Mouse (Mus musculus): ENCODE measurements at regions not wholly inside any gene's neighbourhood (a gene's known extent, or its start where the extent isn't known, plus 50 kb on each side); places are given as distances from the start of the nearest gene placed in this dataset.

DNA sequence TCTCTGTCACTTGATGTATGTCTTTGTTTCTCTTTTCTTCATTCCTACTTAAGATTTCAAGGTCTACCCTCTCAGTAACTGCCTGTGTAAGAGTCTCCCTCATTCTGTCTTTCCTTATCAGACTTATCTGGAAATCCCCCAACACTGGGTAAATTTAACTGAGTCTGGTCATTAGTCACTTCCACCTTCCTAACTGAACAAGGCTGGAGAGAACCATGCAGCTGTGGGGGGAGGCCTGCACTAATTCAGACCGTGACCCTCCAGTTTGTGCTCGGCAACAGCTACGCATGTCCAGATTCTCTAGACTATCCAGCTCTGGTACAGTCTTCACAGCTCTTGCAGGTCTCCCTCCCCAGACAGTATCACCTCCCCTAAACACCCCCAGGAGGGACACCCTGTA, 103.3 kb downstream of the Prox1 start:
- no peak for DNase-seq (ENCODE audit: low spot score)

DNA sequence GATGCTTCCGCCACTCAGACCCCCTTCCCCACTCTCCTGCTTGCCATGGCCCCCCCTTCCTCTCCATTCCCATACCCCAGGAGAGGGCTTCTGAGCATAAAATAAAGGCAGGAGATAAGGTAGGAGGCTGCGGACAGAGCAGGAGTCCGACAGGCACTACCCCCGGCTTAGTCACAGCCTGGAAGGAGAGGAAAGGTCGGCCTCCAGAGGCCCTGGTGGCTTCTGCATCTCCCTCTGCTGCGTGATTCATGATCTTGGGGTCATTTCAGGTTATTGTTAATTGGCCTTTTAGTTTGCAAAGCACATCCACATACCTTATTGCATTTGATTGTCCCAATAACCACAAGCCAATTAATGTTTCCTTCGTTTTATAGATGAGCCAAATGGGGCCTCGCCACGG, 104.1 kb downstream of the Prox1 start:
- DNase-seq (ENCODE audit: low spot score), result no peak

DNA sequence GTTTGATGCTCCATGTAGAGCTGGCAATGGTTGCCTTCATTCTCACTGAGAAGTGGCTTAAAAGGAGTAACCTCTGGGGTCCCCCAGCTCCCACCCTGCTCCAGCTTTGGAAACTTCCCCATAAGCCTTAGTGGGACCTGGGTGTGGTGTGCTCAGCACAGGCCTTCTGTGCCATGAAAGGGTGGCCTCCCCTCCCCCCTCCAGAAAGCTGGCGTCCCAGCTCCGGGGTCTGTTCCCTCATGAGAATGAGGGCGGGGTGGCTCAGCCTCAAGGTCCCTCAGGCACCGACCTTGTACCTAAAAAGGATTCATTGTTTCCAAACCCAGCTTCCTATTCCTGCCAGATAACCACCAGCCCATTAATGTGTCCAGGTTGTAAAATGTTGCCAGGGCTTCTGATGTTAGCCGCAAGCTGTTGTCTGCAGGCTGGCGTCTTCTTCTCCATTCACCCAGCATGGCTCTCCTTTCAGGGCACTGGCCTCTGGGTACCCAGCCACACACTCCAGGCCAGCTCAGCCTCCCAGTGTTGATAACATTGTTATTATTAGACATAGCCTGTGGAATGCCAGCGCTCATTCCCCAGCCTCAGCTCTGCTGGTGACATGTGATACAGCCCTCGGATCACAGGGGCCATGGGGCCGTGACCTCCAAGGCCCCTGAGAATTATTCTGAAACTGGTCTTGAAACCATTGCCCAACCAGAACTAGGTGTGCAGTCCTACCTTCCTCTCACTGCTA, 108.8 kb downstream of the Prox1 start:
- DNase-seq (ENCODE audit: low spot score), result no peak

DNA sequence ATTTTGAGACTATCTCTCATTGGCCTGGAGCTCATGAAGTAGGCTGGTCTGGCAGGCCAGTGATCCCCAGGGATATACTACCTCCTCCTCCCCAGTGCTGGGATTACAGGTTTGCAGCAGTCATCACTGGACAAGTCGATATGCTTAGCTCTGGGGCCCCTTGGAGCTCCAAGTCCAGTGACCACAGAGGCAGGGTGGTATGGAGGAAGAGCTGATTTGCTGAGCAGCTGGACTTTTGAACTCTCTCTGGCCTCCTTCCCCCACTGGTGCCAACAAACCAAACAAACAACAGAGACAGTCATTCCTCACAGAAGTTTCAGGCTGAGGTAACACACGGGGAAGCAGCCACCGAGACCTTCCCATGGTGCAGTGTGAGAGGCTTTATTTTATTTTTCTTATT, 111.5 kb downstream of the Prox1 start:
- no peak for DNase-seq (ENCODE audit: low spot score)

DNA sequence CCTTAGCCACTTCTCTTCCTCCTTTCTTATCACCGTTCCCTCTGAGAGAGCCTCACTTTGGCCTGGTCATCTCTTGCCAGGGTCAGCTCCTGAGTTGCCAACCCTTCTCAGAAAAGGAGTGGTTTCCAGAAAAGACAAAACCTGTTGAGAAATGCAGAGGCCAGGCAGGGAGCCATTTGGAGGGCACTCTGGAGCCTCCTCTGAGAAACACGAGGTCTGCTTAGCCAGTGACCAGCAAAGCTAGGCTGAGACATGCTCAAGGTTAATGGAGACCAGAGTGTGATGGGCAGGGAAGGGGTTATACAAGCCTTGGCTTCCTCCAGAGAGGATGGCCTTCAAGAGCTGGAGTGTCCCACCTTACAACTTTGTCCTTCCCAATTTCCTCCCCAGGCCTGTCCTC, 113.6 kb downstream of the Prox1 start:
- DNase-seq (ENCODE audit: low spot score), result no peak

DNA sequence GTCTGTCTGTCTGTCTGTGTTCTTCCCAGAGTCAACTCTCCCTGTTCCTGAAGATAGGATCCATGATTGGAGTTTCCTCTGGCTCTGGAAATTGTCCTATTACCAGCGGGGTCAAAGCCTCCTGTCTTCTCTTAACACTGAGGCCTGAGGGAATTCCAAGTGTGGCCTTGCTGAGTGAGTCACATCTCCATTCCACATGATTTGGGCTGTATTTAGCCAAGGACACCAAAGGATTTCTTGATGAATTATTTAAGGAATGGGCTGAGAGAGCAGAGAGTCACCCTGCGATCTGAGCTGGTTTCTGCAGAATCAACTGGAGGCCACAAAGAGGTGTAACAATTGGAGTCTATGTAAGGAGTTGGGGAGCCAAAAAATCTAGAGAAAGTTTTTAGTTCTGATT, 118.6 kb downstream of the Prox1 start:
- no peak for DNase-seq (ENCODE audit: low spot score)

DNA sequence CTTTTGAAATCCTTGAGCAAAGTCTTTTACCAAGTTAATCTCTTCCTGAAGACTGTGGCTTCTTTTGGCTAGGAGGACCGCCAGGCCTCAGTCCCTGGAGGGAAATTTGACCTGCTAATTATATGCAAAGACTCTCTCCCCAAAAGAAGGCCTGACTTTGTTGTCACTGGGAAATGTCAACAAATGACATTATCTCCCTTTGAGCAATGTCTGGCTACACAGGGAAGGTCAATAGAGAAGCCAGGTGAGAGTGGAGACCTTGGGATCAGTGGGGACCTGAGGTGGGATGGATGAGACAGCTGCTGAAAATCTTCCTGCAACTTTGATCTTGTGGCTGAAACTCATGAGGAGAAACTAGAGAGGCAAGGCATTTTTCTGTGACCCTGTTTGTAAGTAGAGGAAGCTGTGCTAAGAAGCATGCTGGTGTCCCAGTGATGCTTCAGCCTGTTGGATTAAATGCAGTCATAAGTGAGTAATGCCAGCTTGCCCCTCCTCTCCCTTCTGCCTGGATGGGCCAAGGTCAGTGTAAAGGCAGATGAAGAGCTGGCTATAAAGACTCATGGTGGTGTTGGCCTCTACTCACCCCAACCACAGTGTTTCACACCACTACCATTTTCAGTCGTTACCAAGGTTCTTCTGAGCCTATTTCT, 121.9 kb downstream of the Prox1 start:
- no peak for DNase-seq (ENCODE audit: low spot score)

DNA sequence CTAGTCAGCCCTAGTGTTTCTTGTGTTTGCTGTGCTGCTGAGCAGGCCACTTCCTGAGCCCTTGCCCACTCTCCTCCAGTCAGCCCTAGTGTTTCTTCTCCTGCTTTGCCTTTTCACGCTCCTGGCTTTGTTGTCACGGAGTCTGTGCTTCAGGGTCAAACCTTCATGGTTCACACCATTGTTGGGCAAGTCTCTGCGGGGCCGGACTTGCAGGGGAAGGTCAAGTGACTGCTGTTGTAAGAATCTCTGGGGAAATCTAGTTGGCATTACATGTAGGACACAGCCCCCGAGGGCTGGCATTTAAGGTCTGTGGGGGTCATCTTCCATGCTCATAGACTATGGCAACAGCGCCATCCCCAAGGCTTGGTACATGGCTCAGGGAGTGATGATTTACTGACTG, 123.3 kb downstream of the Prox1 start:
- no peak for DNase-seq (ENCODE audit: low spot score)

DNA sequence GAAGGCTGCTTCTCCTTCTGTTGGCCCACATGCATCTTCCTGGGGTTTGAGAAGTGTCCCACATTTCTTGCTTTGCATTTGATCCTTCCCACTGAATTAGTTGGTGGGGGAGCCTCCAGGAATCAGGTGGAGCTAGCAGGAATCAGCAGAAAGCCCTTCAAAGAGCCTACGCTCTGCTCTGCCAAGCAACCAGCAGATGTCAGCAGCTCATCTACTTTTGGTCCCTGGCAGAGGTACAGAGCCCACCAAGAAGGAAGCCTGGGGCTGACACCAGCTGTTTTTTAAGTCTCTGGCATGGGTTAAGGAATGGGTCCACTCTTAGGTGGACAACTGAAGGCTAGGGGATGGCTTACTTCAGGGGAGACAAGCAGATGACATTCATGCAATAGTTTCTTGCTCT, 123.6 kb upstream of the Smyd2 start:
- DNase-seq (ENCODE audit: low spot score), result no peak

DNA sequence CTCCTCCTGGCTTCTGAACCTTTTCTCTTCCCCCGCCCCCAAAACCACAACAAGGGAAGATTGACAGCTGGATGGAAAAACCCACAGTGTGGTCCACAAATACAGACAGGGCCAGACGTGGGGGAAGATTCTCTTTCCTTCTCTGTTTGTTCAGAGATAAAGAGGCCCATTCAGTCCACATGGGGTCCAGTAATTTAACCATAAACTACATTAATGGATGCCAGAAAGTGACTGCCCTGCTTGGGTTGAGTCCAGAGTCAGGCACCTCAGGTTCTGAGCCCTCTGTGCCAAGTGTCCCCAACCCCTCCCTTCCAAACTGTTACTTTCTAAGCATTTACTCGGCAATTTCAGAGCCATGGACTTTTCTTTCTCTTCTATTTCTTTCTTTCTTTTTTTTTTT, 121.9 kb upstream of the Smyd2 start:
- no peak for DNase-seq (ENCODE audit: low spot score)

DNA sequence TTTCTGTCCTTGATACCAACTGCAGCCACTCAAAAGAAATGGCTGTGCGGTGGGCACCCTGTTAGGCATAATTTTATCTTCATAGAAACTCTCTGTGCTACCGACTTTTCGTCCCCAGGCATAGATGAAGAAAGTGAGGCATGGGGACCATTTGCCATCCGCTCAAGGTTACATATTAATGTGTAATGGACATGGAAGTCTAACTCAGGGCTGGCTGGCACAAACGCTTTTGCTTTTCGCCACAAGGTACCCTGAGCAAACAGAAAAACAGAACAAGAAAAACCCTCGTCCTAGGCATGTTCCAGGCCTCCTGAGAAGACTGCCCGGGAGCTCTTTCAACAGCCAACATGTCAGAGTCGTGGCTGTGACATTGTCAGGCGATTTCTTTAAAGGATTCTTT, 121.0 kb upstream of the Smyd2 start:
- no peak for DNase-seq (ENCODE audit: low spot score)

DNA sequence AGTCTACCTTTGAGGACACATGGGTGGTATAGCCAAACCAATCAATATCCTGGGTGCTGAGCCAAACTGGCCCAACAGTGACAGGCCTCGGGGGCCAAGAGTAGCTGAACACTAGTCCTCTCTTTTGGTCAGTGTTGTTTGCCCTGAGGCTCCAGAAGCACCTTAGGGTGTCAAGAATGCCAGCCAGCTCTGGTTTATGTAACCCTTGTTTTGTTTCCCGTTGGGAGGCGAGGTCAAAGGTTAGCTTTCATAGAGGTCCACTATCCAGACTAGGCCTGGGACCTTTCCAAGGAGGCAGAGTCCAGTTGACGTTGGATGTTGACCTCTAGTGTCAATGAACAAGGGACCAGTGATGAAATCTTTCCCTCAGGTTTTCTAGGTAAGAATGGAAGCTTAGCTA, 120.0 kb upstream of the Smyd2 start:
- no peak for DNase-seq (ENCODE audit: low spot score)

DNA sequence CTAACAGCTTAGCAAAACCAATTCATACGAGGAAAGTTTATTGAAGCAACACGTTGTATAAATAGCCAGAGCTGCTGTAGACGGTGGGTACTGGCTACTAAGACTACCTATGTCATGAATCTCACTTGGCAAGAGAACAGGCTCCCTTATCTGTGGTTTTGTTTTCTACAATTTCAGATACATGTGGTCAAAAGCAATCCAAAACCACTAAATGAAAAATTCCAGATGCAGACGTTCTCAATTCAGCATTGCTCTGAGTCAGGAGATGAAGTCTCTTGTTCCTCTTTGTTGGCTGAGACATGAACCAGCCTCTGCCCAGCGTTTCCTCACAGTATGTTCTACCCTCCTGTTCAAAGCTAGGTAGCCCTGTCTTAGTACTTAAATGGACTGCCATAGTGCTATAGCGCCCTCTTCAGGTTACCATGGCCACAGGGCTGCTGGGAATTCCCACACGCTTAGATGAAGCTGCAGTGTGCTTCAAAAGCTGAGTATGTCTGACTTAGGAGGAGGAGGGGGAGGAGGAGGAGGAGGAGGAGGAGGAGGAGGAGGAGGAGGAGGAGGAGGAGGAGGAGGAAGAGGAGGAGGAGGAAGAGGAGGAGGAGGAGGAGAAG, 119.0 kb upstream of the Smyd2 start:
- no peak for DNase-seq (ENCODE audit: low spot score)

DNA sequence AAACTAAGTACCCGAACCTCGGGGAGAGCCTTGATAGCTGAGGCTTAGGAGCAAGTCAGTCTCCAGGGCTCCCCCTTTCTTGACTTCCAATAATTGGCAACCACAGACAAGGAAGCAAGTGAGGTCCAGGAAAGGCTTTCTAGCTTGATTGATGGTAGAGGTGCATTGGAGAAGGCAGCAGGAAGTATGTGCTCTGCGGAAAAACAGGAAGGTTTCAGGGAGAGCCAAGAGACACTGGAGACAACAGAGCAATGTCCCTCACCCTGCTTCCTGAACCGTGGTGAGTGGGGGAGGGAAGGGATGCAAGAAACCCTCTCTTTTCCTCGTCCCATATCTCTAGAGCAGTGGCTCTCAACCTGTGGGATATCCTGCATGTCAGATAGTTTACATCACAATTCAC, 115.9 kb upstream of the Smyd2 start:
- DNase-seq (ENCODE audit: low spot score), result no peak

DNA sequence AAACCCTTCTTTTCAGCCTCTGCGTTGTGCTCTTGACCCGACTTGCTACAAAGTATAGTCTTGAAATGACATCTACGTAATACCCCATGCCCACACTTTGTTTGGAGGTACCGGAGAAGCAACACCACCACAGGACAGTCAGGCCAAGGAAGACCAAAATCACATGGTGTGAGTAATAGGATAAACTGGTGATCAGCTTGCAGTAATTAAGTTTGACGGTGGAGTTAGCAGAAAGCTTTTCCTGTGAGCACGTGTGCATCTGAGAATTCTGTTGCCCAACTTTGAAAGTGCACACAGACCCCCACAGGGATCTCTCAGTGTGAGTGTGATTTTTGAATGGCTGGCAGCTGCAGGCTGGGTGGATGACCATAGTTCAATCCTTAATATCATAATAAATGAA, 114.6 kb upstream of the Smyd2 start:
- DNase-seq (ENCODE audit: low spot score), result no peak

DNA sequence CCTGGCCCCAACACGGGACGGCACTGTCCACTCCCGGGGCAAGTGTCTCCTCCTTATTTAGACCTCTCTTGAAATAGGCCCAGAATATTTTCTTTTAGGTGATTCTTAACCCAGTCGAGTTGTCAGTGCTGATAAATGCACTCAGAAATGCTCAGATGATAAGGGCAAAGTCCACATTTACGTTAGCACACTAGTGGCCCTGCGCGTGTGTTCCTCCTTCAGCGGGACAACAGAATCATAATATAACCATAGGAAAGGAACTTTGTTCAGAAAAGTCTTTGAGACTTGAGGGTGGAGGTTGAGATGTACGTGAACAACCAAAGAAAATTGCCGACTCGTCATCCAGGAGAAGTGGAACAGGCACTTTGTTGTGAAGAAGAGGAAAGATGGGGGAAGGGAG, 113.8 kb upstream of the Smyd2 start:
- DNase-seq (ENCODE audit: low spot score), result no peak

DNA sequence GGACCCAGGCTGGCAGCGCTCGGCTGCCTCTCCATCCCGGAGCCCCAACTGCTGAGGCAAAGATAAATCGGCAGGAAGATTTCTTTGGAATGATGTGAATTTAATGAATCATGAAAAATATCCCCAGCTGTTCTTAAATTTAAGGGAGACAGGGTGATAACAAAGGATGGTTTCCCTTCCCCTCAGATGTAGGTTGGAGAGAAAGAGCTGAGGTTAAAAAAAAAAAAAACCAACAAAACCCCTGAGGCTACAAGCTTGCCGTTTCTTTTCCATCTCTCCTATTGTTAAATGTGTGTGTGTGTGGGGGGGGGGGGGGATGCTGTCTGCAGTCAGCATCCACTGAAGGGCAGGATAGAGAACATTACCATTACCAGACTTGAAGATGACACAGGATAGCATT, 111.9 kb upstream of the Smyd2 start:
- no peak for DNase-seq (ENCODE audit: low spot score)

DNA sequence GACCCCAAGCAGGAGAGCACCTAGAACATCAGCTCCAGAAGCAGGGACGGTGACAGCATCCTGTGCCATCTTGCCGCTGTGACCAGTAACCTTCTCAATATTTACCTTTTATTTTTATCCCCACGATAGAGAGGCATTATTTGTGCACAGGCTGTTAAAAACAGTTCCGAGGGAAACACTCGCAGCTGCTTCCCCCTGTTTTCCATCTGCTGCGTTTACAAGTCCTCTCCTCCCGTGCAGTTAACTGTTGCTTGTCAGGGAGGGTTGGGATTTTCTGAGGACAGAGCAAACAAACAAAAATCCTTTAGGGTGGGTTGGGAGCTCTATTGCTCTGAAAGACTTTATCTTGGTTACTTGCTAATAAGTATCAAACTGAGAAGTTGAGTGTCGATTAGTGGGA, 105.4 kb upstream of the Smyd2 start:
- no peak for DNase-seq (ENCODE audit: low spot score)

DNA sequence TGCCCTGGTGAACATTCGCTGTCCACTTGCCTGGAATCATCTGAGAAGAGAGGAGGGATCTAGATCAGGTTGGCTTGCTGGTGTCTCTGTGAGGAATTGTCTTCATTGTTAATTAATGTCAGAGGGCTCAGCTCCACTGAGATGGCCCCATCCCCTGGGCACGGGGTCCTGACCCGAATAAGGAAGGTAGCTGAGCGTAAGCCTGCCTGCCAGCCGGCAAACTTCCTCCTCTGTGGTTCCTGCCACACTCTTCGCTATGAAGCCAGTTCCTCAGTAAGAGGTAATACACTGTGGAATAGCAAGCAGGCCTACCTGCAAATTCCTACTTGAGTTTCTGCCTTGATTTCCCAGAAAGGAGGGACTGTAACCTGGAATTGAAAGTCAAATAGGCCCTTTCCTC, 87.3 kb upstream of the Smyd2 start:
- no peak for DNase-seq (ENCODE audit: low spot score)

DNA sequence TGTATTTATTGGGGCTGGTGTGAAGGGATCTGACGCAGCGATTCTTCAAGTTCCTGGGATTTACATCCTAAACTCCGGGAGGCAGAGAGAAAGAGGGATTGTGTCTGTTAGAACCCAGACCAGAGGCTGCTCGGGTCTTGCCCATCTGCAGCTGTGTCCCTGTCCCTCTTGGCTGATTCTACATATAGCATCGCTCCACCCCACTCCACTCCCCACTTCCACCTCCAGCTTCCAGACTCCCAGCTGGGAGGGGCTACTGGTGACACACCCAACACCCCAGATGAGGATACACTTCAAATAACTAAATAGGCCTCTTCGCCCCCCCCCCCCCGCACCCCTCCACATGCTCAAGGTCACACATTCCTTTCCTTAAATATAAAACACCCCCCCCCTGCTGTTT, 85.1 kb upstream of the Smyd2 start:
- DNase-seq (ENCODE audit: low spot score), result no peak

DNA sequence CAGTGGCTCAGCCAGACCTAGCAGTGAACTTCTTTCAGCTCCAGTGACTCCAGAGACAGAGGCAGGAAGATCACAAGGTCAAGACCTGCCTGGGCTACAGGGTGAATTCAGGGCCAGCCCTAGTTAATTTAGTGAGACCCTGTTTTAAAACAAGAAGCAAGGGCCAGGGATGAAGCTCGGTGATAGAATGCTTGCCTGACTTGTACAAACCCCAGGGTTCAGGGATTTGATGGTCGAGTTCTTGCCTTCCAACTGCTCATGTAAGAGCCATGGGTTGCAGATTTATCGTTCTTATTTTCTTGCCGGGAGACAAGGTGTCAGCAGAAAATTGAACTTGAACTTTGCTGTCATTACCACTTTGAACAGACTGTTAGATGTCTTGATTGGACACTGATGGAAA, 78.9 kb upstream of the Smyd2 start:
- DNase-seq (ENCODE audit: low spot score), result no peak

DNA sequence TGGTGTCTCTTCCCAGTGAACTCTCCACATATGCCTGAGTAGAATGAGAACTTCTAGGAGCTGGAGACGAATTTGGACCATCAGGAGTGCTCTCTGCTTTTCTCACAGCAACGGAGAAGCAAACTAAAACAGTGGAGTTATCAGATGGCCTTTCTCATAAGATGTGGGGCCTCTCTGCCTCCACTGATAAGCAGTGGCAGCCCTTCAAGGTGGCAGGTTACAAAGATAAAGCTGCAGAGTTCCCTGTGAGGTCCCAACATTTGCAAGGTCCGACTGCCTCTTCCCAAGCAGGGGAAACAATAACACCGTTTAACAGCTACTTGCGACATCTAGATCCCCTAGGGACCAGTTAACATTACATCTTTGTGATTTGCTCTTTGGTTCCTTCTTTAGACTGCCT, 71.5 kb upstream of the Smyd2 start:
- DNase-seq (ENCODE audit: low spot score), result no peak

DNA sequence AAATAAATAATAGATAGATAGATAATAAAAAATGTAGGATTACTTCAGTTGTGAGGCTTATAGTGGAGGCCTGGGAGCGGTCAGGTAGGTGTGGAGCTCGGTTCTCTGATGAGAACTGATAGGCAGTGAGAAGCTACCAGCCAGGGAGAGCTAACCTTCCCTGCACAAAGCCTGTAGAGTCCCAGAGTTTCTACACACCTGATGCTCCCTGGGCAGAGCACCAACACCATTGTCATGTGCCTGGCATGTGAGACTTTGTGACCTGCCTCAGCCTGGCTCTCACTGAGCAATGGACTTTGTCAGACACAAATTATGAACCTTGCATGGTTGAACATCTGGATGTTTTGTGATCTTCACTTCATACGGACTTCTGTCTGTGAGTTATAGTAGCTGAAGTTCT, 71.1 kb upstream of the Smyd2 start:
- no peak for DNase-seq (ENCODE audit: low spot score)

DNA sequence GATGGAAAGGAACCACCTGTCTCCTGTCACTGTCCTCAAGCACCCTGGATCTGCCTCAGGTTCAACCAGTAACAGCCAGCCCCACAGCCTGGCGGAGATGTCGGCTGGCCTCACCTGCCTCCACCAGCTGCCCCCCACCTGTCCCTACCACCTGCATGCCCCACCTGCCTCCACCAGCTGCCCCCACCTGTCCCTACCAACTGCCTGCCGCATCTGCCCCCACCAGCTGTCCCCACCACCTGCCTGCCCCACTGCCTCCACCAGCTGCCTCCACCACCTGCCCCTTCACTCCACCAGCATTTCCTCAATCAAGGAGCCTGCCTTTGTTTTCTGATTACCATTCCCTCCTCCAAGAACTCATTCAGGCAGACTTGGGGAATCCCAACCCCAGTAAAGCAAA, 68.9 kb upstream of the Smyd2 start:
- DNase-seq (ENCODE audit: low spot score), result no peak
